Mouse (Mus musculus) forelimb bud, embryonic 11.5 days (tissue): ENCODE data around the gene Opalin.
A peak's percentile ranks its signal among the peaks of the same experiment; 100 is the strongest.

Source experiments
- DNase-seq: peaks from one replicate; pipeline ENCODE4 v3.0.0-alpha.2; 2012; ENCODE audit warnings: low read depth, low spot score

Gene Opalin

DNA sequence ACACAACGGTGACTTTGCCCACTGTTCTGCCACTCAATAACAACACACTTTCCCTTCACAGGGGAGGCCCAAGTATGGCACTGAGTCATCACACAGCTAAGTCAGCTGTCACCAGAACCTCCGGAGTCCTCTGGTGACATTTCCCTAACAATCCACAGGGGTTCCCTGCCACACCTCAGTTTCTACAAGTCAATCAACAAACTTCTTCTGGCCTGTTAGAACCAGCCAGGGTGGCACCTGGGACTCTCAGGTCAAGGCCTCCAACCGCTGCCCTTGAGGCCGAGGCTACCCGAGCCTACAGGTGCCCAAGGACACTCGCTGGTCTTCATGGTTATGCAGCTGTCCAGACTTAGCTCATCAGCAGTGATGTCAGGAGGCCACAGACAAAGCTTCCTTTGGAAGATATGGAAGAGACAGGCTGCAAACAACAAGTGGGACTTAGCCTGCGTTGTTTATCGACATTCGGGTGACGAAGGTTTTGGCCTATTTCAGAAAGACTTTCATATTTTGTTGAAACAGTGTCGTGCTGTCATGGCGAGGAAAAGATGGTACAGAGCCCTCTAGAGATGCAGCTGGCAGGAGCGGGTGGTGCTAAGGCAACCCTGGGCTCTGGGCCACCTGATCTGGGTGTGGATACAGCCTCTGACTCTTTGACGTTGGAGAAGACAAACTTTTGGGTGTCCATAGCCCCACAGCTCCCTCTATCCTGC lies 3.0 kb downstream of the Opalin start:
- no peak for DNase-seq

DNA sequence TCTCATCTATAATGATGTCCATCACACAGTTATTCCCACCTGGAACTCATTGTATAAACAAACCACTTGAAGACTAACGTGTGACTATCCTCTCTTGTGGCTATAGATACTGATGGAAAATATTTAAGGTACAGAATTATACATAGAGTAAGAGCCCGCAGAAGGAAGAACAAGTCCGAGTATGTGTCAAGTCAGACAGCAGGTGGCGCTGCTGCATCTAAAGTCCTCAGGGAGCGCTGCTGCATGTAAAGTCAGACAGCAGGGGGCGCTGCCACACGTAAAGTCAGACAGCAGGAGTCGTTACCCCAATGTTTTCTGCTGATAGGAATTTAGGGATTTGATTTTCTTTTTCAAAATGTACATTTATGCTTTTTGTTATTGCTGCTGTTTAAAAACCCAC lies 5.4 kb downstream of the Opalin start:
- peak; percentile 92 for DNase-seq

DNA sequence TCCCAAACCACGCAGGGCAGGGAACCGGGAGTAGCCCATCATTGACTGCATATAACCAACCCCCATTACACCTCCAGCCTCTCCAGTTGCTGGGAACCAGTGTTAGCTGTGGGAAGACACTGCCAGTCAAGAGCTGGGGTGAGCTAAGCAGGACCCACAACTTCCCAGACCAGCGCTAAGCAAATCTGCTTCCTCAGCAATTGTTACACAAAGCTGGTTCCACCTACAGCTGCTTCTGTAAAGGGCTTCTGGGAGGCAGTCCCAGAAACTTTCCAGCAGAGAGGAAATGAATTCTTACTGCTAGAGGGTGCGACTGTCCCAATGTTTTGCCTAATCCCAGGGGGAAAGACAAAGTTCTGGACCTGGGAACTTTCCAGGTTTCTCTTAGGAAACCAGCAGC lies 22.2 kb downstream of the Opalin start:
- DNase-seq: no peak

DNA sequence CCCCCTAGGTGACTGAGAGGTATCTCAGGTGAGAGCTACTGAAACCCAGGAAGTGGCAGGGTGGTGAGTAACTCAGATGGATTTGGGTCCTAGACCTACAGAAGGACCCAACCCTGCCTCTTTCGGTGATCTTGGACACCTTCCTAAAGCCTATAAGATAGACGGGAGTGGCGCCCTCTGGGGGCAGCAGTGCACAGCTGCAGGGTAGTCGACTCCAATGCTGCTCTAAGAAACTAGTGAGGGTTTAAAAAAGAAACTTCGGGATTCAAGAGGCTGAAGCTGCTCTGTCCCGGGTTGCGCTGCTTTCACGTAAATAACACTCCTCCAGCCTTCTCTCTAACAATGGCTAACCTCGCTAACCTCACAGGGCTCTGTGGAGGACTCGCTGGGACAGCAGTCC lies 23.4 kb downstream of the Opalin start:
- no peak for DNase-seq

DNA sequence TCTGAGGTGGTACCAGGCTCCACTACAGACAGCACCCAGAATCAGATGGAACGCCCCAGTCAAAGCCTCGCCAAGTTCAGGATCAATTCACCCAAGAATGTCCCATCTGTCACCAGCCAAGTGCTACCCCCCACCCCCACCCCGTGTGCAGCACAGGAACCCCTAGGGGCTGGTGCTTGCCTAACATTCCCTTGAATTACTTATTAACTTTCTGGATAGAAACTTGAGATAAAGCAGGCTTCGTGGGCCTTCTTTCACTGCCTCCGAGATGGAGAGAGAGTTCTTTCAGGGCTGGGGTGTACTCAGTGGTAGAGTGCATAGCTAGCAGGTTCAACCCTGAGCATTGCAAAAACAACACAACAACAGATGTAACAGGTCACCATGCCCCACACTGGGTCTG lies 24.7 kb downstream of the Opalin start:
- no peak for DNase-seq

DNA sequence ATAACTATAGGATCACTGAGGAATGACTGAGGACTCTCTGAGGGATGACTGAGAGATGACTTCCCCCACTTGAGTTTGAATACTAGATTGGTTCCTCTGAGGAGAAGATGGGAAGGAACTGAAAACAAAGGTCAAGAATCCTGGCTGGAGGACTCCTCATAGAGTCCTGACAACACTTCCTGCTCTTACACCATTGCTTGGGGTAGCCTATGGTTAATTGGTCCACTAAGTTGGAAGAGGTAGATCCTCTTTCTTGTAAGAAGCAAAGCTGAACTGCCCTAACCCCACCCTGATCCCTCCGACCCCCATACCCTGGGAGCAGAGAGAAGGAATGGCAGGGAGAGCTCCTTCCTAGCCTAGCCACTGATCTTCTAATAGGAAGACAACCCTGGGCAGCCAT lies 25.2 kb downstream of the Opalin start:
- DNase-seq: no peak

DNA sequence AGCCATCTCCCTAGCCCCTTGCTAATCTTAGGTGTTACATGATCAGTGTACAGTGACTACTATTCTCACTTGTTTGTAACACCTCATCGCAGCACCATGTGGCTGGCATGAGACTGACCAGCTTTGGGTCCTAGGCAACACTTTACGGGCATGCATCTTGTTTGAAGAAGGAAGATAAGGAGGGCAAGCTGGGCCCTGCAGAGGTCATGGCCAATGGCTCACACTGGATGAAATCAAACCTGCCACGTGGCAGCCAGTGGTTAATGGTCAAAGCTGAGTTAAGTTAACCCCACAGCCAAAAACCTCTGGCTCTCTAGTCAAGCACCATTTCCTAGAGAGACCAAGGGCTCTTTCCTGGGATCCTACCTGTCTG lies 28.7 kb downstream of the Opalin start:
- DNase-seq: no peak

DNA sequence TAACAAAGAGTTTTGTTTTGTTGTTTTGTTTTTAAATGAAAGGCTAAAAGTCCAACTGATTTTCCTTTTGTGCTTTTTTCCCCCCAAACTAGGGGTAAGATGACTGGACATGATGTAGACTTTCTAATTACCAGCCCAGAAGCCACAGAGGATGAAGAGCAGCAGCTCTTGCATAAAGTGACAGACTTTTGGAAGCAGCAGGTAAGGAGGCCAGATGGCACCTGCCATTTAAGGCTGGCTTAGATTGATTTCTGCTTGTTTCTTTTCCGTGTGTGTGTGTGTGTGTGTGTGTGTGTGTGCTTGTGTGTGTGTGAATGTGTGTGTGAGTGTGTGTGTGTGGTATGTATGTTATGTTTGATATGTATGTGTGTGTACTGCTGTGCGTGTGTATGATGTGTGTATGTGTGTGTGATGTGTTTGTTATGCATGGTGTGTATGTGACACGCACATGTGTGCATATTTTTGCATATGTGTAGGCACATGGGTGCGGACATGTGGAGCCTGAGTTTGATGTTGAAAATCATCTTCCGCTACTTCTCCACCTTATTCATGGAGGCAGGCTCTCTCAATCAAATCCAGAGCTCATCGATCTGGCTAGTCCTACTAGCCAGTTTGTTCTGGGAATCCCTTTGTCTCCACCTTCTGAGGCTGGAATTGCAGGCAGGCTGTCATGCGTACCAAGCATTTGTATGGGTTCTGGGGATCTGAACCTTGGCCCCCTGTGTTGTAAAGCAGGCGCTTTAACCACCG lies 29.3 kb downstream of the Opalin start:
- no peak for DNase-seq

DNA sequence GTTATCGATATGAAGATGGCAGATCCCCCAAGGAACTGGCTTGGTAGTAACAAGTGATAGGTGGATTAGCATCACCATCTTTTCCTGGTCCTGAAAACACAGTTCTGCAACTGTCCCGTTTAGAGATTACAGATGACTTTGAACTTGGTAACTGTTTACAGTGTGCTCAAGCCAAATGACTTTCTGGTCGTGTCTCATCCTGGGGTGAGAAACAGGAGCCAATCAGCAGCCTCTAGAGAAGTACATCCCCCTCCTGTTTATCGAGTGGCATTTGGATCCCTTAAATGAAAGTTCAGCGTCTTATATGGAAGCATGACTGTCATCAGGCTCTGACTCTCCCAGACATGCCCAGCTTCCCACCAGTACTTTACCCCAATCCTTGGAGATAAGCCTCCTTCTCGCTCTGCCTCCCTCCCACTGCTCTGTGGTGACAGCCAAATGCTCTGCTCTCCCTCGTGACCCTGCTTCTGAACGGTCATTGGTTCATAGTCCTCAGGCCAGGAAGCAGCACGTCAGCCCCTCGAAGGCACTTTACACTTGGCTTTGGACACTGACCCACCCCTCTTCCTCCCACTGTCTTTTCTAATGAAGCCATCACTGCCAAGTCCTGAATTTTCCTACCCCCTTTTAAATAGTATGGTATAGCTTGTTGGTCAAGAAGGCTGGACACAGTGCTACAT lies 31.7 kb downstream of the Opalin start:
- no peak for DNase-seq

DNA sequence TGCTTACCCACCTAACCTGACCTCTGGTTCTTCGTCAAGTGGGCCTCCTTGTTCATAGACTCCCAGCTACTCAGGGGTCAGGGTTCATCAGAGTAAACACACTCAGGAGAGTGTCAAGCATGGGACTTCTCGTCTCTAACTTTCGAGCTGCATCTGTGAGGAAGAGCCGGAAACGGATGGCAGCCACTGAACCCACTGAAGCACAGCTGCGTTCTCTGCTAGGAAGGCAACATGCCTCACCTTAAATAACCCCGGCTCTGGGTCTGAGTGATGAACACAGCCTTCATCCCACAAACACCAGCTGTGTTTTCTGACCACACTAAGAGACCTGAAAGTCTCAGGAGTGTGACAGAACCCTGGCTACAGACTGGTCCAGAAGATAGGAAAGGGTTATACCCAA lies 37.8 kb downstream of the Opalin start:
- no peak for DNase-seq

DNA sequence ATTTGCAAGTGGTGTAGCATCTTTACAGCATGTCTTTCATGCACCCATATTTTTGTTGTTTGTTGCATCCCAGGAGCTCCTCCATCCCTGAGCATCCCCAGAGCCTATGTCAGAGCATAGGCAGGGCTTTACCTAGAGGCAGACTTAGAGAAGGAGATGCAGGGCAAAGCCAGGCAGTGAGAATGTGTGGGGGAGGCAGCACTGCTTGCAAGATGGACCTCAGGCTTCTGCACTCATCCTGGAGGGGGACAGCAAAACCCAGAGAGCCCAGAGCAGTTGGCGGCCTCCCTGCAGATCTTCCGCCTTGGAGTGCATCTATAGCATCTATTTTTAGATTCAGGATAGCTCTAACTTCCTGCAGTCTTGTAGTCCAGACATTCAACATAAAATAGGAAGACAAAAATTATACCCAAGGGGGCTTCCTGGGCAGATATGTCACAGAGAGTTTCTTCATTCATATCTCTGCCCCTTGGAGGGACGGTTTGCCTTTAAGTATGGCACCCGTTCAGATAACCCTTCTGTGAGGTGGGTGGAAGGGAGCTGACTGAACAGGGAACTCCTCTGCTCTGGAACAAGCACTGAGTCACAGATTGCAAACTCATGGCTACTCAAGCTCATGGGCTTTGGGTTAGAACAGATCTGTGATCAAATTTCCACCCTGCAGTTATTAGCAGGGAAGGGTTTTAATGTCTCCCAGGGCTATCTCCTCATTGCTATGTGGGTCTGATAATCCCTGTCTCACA lies 40.9 kb downstream of the Opalin start:
- no peak for DNase-seq

DNA sequence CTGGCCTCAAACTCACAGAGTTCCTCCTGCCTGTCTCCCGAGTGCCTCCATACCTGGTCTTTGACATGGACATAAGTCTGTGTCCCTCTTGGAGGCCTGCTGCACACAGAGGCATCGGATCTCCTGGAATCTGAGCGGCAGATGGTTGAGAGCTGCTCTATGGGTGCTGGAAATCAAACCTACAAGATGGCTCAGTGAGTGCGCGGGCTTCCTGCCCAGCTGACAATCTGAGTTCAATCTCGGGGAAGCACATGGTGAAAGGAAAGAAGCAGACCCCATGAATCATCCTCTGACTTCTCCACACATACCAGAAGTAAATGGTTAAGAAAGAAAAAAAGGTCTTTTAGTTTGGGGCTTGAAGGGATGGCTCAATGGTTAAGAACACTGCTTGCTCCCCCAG lies 45.0 kb downstream of the Opalin start:
- no peak for DNase-seq

DNA sequence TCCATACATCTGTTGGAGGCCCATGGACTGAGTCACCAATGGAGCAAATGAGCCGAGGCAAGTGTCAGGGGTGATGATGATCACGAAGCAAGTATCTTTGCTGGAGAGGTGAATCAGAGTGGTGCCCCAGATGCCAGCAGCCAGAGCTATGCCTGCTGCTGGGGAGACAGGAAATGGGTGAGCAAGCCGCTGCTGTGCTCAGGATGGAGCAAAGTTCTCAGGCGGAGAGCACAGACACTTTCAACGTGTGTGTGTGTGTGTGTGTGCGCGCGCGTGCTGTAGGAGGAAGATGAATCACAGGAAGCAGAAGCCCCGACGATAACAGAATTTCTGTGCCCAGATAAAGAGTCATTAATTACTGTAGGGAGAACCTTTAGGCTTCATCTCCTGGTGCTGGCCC lies 45.9 kb downstream of the Opalin start:
- DNase-seq: no peak

DNA sequence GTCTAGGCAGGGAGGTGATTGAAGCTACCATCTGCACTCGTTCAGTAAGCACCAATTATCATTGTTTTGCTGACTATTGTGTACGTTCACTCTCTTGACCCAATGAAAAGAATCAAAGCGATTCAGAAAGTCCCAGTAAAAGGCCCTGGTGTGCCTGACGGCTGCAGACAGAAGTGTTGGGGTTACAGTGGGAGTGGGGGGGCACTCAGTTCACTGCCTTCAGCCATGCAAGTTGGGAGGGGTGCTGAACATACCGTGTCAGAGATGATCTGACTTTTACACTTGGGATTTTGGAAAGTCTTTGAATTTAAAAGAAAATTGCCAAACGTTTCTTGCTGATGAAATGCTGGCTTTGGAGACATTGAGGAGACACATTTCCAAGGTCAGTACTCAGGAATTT lies 46.8 kb downstream of the Opalin start:
- no peak for DNase-seq

DNA sequence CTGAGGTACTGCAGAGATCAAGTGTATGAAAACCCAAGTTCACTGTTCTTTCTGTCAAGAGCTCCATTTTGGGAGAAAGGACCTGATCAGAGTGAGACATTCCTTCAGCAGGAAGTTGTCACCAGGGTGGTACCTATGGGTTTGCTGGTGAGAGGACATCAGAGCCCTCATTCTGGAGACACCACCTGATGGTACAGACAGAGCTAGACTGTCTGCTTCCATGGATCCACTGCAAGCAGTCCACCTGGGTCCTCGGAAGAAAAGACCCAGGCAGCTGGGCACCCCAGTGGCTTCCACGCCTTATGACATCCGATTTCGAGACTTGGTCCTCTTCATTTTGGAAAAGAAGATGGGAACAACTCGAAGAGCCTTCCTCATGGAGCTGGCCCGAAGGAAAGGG lies 47.7 kb downstream of the Opalin start, which contains the start of gene Dntt:
TSS of gene Dntt (plus strand) at position 57 of the 400 bp plus-strand sequence.
- no peak for DNase-seq

DNA sequence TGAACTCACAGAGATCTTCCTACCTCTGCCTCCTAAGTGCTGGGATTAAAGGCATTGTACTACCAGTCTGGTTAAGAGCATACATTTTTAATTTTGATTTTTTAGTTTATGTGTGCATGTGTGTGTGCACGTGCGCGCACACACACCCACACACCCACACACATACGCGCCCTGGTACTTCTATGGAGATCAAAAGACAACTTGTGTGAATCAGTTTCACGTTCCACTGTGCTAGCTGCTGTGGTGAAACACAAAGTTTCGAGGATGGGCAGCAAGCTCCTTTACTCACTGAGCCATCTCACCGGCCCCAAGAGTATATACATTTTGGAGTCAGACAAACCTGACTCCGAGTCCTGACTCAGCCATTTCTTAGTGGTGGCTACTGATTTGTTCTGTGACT lies 49.3 kb downstream of the Opalin start:
- DNase-seq: no peak

DNA sequence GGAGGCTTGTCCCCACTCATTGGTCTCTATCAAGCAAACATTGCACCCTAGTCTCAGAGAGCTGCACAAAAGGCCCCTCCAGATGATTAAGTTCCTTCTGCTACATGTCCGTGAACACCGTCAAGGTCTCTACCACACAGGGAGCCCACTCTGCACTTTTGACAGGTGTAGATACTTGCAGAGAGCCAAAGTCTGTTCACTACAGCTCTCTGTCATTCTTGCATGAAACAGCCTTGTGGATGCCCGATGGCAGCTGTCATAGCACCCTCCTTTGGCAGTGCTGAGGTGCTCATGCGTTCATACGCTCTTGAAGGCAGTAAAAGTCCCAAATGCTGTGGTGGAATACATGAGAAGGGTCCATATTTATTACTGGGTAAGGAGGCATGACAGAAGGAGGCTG lies 49.9 kb downstream of the Opalin start:
- DNase-seq: no peak

DNA sequence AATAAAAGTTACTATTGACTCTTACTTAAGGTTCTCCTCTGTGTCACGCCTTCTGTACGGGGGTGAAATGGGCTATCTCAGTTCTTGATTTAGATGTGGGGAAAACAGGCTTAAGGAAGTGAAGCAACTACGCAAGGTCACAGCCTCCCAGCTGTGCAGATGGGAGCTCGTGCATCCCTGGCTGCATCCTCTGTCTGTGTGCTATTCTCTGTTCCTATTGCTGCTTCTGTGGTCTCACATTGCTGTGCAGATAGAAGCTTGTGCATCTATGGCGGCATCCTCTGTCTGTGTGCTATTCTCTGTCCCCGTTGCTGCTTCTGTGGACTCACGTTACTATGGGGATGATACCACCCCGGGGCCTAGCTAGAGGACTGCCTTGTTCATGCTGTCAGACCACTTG lies 50.4 kb downstream of the Opalin start:
- no peak for DNase-seq

DNA sequence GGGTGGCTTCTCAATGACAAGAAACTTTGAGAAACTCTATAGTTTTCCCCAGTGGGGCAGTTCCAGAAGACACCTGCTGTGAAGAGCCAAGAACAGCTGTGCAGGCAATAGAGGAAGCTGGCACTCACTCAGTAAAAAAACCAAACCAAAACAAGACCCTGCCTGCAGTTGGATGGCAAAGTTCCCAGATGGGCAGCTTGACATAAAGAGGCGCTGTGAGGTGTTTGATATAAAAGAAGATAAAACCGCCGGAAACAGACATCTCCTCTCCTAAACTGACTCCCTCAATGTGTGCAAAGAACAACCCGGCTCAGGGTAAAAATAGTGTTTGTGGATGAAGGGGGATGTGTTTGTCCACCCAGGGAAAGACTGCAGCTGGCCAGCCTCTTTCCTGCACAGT lies 54.7 kb downstream of the Opalin start:
- DNase-seq: no peak

DNA sequence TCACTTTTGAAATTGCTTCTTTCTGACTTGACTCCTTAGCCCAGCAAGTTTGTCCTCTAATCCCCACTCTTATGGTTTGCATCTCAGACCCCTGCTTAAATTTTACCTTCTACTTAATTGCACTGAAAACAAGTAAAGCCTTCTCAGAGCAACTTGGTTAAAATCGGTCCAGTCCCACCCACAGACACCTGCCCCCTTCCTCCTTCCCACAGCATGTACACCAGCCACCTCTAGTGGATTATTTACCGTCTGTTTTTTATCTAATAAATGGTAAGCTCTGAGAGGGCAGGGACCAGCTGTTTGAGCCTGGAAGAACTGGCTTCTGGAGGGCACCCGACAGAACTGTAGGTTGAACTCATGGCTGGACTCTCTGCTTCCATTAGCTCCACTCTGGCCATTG lies 56.4 kb downstream of the Opalin start:
- no peak for DNase-seq

DNA sequence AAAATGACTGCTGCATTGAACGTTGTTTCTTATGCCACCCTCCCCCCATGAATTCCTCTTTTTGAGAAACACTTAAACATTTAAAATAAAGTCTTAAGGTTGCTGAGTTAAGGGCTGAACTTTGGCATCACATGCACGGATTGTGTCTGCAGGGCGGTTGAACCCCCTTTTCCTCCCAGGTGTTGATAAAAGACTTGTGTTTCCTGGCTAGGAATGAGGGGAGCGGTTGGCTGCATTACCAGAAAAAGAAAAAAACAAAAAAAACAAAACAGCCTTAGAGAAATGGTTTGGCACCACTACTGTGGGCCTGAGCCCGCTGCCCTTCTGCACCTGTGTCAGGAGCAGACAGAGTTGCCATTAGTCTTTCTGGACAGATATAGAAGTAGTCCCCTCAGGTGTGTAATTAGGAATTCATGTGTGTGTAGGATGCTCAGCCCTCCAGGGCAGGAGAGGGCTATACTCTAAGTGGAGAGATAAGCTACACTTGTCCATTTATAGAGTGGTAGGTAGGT lies 57.7 kb downstream of the Opalin start:
- DNase-seq: no peak
